Mouse (Mus musculus) midbrain, embryonic 13.5 days (tissue): Measurements from ENCODE around the gene Abcc1. TPM values are rescaled to one million over a fixed set of nuclear protein-coding genes. Genes with fewer than 3 reads are reported as not detected.

Experiments
- ATAC-seq: fragments of 200-750 bp; cut with Nextera tagmentation; 2 replicates; pipeline ENCODE4 v1.8.0; 2017; ENCODE audit warnings: mild to moderate bottlenecking, moderate TSS enrichment, moderate library complexity
- H3K27ac ChIP-seq: fragments of 300-500 bp; sonication (generic); 2 replicates; pipeline ENCODE4 v1.5.1; 2015; ENCODE audit warnings: inconsistent platforms, mild to moderate bottlenecking, moderate library complexity
- H3K27me3 ChIP-seq: fragments of 300-500 bp; sonication (generic); 2 replicates; pipeline ENCODE4 v1.6.1; 2015; ENCODE audit warnings: mild to moderate bottlenecking, inconsistent platforms
- H3K36me3 ChIP-seq: fragments of 300-500 bp; sonication (generic); 2 replicates; pipeline ENCODE4 v1.6.1; 2015; ENCODE audit warnings: mild to moderate bottlenecking, inconsistent platforms
- H3K4me1 ChIP-seq: fragments of 300-500 bp; sonication (generic); replicated peaks from 2 replicates; pipeline ENCODE4 v1.6.1; 2015; ENCODE audit warnings: inconsistent platforms
- H3K4me2 ChIP-seq: fragments of 300-500 bp; sonication (generic); replicated peaks from 2 replicates; pipeline ENCODE4 v1.6.1; 2015; ENCODE audit warnings: moderate library complexity, mild to moderate bottlenecking, inconsistent platforms
- H3K4me3 ChIP-seq: fragments of 300-500 bp; sonication (generic); replicated peaks from 2 replicates; pipeline ENCODE4 v1.5.1; 2015; ENCODE audit warnings: mild to moderate bottlenecking, inconsistent platforms
- H3K9ac ChIP-seq: fragments of 300-500 bp; sonication (generic); replicated peaks from 2 replicates; pipeline ENCODE4 v1.6.1; 2015; ENCODE audit warnings: mild to moderate bottlenecking, inconsistent platforms
- H3K9me3 ChIP-seq: fragments of 300-500 bp; sonication (generic); 2 replicates; pipeline ENCODE4 v1.6.1; 2016; ENCODE audit warnings: mild to moderate bottlenecking, inconsistent platforms
- WGBS: fragments of 180-500 bp; shearing (Covaris S2); methylation state at CpG from one replicate; pipeline ENCODE4 v1.1.7; 2015; 5-methylcytosine and 5-hydroxymethylcytosine counted together
- polyA plus RNA-seq: library from polyadenylated mRNA; unstranded; fragments of >200 nt; fragmentation: Nextera tagmentation; extraction: Ambion mirVana; gene quantifications from 2 replicates; pipeline ENCODE4 v1.2.1, GENCODE M21; 2015

Gene Abcc1
- polyA plus RNA-seq, 1 experiment from 2014 or later = 6.9 TPM

DNA sequence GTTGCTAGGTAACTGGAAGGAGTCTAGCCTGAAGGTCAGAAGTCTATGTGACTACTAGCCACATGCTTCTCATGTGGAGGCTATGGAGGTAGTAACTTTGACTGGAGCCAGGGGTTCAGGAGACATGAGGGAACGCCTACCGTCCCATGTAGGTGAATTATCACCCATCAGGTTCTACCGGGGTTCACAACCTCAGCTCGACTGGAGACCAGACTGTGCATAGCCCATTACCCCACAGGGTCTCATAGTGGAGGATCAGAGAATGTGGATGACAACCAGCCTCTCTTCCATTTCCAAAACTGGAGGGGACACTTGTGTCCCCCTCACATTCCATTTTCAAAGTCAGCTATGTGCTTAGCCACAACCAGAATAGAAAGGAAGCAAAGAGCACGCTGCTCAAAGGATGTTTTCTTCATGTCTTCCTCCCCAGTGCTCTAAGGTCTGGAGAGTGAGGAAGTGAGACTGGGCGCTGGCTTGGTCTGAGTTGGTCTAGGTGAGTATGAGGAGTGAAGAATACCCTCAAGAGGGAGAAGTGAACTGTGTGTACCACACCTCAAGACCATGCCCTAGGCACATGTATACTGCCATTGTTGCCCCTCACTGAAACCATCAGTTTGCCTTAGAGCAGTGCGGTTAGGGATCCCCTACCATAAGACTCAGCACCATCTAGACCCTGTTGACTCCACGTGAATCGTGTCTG is 115.5 kb downstream of the Abcc1 start:
- H3K4me2 ChIP-seq = no peak overlapping the region
- H3K9me3 ChIP-seq = no peaks in the 10 kb centered on the region
- peaks cover 33% of the 10 kb centered on the region for H3K36me3 ChIP-seq
- ATAC-seq = no peak
- 92% methylated on average over 9 of the region's 9 CpGs for WGBS
- H3K27ac ChIP-seq = no peak overlapping the region
- no peaks in the 10 kb centered on the region for H3K4me1 ChIP-seq
- no peak overlapping the region for H3K9ac ChIP-seq
- no peak overlapping the region for H3K4me3 ChIP-seq
- H3K27me3 ChIP-seq = no peaks in the 10 kb centered on the region

DNA sequence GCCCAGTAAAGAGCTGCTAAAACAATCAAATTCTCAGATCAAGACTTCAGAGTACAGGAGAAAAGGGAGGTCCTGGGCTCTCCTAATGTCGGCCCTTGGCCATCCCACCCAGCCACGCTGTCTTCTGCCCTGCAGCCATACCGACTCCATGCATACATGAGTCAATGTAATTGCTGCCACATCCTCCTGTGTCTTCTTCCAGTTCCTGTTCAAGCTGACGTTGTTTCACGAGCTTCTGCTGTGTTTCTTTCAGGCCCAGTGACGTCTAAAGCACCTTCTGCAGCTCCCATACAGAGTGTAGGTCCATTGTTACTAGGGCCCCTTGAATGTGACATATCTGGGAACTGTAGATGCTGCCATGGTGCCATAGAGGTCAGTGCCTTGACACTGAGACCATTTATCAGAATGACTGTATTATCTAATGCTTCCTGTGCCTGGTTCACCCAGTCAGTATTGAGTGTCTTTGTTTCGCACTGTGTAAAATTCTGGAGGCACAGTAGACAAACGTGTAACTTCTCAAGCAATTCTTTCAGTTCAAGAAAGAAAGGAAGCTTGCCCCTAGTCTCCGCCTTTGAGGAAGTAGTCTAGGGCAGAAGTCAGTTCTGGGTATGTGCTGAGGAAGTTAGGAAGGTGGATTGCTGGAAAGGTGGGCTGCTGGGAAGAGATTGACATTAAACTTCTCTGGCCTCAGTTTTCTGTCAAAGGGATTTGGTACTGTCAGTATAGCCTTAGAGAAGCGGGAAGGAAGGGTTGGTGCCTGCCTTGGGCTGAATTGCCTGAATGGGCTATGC is 116.3 kb downstream of the Abcc1 start:
- 81% methylated on average over 10 of the region's 10 CpGs for WGBS

DNA sequence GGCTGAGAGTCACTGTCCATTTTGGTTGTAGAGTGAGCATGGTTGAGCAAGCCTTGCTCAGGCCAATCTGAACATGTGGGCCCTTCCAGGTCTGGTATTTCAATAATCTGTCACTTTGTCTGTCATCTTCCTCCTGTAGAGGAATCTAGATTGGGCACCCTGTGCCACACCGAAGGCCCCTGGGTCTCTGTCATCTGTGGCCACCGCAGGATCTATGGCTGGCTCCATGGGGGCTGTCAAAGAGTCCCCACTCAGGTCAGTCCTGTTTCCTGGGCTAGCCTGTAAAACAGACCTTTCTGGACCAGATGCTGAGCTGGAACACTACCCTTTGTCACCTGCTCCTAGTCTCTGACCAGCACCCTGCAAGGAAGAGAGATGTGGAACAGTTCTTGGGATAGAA is 118.3 kb downstream of the Abcc1 start:
- ATAC-seq = no peak
- 96% methylated on average over 2 of the region's 2 CpGs for WGBS

More for the DNA sequence above, 116.3 kb downstream of the Abcc1 start:
- H3K4me2 ChIP-seq = no peak overlapping the region
- ATAC-seq = no peak
- H3K4me1 ChIP-seq = no peaks in the 10 kb centered on the region
- no peak overlapping the region for H3K27ac ChIP-seq
- H3K9ac ChIP-seq = no peak overlapping the region
- H3K9me3 ChIP-seq = no peaks in the 10 kb centered on the region
- no peak overlapping the region for H3K4me3 ChIP-seq
- H3K27me3 ChIP-seq = no peaks in the 10 kb centered on the region
- H3K36me3 ChIP-seq = peaks cover 25% of the 10 kb centered on the region

DNA sequence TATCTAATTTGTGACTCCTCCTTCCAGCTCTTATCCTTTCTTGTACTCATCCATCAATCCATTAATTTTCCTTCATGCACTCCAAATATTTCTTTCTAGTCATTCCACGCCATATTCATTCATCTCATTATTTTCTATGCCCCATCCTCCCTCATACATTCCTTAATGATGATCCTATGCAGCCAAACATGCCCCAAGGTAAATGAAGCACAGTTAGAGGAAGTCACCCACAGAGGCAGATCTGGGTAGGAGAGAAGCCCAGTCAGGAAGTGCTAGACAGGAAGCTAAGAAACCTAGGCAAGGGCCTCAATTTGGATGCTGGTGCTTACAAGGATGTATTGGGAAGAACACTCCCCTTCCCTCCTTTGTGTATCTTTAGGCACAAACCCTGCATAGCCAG is 121.9 kb downstream of the Abcc1 start:
- ATAC-seq = no peak
- no peak overlapping the region for H3K9ac ChIP-seq
- H3K9me3 ChIP-seq = no peaks in the 10 kb centered on the region
- no peaks in the 10 kb centered on the region for H3K27me3 ChIP-seq
- WGBS = 92% methylated on average over 1 of the region's 1 CpGs
- no peaks in the 10 kb centered on the region for H3K36me3 ChIP-seq
- H3K4me3 ChIP-seq = no peak overlapping the region
- no peak overlapping the region for H3K4me2 ChIP-seq
- H3K4me1 ChIP-seq = no peaks in the 10 kb centered on the region
- no peak overlapping the region for H3K27ac ChIP-seq

More for the DNA sequence above, 118.3 kb downstream of the Abcc1 start:
- Histone ChIP-seq H3K4me3 (no peak overlapping the region), H3K9me3 (no peaks in the 10 kb centered on the region), H3K27ac (no peak overlapping the region), H3K4me1 (no peaks in the 10 kb centered on the region), H3K27me3 (no peaks in the 10 kb centered on the region), H3K9ac (no peak overlapping the region), H3K36me3 (peaks cover 7% of the 10 kb centered on the region; the same call in 1 of the 2 replicates), H3K4me2 (no peak overlapping the region)

DNA sequence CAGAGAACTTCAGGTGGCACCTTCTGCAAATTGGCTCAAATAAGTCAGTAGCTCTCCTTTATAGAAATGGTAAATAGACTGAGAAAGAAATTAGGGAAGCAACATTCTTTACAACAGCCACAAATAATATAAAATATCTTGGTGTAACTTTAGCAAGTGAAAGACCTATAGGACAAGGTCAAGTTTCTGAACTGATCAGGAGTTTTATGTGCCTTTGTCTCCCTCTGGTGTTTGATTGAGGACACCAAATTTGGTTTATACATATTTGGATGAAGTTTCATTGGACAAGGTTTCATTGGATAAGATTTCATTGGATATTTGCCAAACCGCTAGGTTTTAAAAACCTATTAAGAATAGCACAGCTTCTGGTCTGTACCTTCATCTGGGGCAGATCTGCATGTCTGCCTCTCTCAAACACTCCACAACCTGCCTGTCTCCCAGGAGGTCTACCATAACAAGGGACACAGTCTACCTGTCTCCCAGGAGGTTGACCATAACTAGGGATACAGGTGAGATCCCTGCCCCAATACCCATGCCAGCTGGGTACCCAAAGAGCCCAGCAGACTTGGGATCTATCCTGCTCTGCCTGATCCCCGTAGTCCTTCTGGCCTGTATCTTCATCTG is 132.2 kb downstream of the Abcc1 start:
- Histone ChIP-seq H3K27ac (no peak overlapping the region), H3K9ac (no peak overlapping the region), H3K4me1 (no peaks in the 10 kb centered on the region), H3K27me3 (no peaks in the 10 kb centered on the region), H3K36me3 (no peaks in the 10 kb centered on the region), H3K9me3 (no peaks in the 10 kb centered on the region), H3K4me3 (no peak overlapping the region), H3K4me2 (no peak overlapping the region)
- ATAC-seq = no peak; the same call in 1 of the 2 replicates
- WGBS = 83% methylated on average over 2 of the region's 2 CpGs

DNA sequence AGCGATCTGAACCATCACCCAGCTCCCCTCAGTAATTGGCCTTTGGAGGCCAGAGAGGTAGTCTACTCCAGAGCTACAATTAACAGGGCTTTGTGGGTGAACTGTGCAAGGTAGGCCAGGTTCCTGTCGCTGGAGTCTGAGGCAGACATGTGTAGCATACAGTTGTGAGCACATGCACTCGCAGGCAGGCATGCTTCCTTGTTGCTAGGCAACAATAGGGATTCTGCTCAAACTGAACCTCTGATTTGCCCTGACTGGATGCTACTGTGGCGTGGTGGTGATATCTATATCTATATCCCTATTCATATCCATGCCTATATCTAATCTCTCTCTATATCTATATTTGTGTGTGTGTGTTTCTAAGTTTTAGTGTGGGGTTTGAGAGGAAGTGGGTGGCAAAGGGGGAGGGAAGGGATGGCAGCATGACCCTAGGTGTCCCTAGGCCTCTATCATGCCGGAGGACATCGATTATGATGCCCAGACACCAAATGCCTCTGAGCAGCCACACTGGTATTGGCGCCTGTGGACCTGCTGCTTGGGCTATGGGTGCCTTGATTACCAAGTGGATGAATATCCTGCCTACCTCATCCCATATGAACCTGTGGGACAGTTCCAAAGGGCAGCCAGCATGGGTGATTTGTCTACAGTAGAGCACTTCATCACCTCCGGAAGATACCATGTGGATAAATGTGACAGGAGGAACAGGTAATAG is 140.4 kb downstream of the Abcc1 start:
- ATAC-seq = no peak; the same call in 1 of the 2 replicates
- 84% methylated on average over 8 of the region's 8 CpGs for WGBS
- H3K9me3 ChIP-seq = no peaks in the 10 kb centered on the region

DNA sequence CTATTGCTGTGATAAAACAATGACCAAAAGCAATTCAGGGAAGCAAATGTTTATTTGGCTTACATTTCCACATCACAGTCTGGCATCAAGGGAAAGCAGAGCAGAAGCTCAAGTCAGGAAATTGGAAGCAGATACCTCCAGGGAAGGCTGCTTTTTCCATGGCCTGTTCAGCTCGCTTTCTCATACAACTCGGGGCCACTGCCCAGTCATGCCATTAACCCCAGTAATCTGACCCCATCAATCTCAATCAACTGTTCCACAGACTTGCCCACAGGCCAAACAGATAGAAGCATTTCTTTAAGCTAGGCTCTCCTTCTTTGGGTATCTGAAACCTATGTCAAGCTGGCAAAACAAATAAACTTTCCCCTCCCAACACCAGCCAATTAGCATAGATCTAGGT is 145.1 kb downstream of the Abcc1 start:
- Histone ChIP-seq H3K27ac (no peak overlapping the region), H3K4me1 (no peaks in the 10 kb centered on the region), H3K36me3 (no peaks in the 10 kb centered on the region), H3K27me3 (no peaks in the 10 kb centered on the region), H3K4me3 (no peak overlapping the region), H3K4me2 (no peak overlapping the region), H3K9ac (no peak overlapping the region), H3K9me3 (no peaks in the 10 kb centered on the region)
- WGBS = 76% methylated on average over 2 of the region's 2 CpGs
- ATAC-seq = no peak

More for the DNA sequence above, 140.4 kb downstream of the Abcc1 start:
- no peak overlapping the region for H3K9ac ChIP-seq
- no peak overlapping the region for H3K27ac ChIP-seq
- H3K4me2 ChIP-seq = no peak overlapping the region
- no peak overlapping the region for H3K4me3 ChIP-seq
- no peaks in the 10 kb centered on the region for H3K27me3 ChIP-seq
- H3K36me3 ChIP-seq = no peaks in the 10 kb centered on the region
- no peaks in the 10 kb centered on the region for H3K4me1 ChIP-seq

Other genes with a start within 250 kb of the Abcc1 start
- 62.8 and 63.2 TPM in 2 replicates for gene Nde1, start 198.3 kb upstream of the Abcc1 start, polyA plus RNA-seq
- 18.3 and 18.9 TPM in 2 replicates for gene Marf1, start 198.2 kb upstream of the Abcc1 start, polyA plus RNA-seq
- gene Myh11, start 70.2 kb upstream of the Abcc1 start, polyA plus RNA-seq = 0.39 and 0.53 TPM in 2 replicates
- 198 and 214 TPM in 2 replicates for gene Fopnl, start 44.2 kb upstream of the Abcc1 start, polyA plus RNA-seq
- gene A630010A05Rik, start 200.8 kb downstream of the Abcc1 start, polyA plus RNA-seq = not detected in 2 replicates